Mouse (Mus musculus) fat pad, adult 2 months (tissue): ENCODE measurements around the gene Arl1.
"Not testable (repeated sequence)": the region's sequence is repeated elsewhere in the genome, so short reads cannot be mapped to it uniquely, and the experiment has no call there.

Source experiments
- DNase-seq: peaks from one replicate; pipeline ENCODE4 v3.0.0-alpha.2; 2011; ENCODE audit warnings: low read depth, low spot score; ENCODE audit errors: extremely low read depth

Arl1 gene

DNA sequence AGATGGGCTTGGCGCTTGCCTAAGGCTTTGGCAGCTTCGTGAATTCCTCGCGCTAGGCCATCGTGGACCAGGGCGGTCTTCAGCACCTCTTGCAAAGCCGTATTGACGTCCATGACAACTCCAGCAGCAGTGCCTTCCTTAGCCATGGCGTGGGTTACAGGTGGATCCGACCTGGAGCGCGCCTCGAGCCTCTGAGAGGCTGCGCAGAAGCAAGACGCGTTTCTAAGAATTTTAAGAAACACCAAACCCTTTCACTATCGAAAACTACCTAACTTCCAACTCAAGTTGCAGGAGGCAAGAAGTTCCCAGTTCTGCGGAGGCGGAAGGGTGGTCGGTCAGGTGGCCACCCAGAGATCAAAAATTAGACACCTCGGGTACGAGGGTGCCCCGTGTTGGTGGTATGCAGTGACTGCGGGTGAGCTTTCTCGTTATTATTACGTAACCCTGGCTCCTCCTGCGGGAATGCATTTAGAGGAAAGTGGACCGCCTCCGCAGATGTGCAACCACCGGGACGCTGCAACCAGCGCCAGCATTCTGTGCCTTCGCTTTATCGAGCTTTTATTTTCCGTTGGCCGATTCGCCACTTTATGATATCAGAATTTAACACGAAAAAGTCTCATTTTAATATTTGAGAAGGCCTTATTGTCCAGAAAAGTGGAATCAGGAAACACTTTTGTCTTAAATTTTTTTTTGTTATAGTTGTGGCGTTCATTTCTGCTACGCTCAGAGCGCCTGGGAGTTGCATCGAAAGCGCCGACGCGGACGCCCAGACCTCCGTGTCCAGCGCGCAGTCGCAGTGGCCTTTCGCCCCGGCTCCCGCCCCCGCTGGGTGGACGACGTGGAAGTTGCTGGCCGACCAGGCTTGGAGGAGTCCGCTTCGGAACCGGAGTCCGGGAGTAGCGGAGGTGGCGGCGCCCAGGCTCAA is at the start of gene Arl1:
Arl1 (plus strand) TSS at position 288 of the 925 bp plus-strand sequence.
- DNase-seq: peak; percentile 67

DNA sequence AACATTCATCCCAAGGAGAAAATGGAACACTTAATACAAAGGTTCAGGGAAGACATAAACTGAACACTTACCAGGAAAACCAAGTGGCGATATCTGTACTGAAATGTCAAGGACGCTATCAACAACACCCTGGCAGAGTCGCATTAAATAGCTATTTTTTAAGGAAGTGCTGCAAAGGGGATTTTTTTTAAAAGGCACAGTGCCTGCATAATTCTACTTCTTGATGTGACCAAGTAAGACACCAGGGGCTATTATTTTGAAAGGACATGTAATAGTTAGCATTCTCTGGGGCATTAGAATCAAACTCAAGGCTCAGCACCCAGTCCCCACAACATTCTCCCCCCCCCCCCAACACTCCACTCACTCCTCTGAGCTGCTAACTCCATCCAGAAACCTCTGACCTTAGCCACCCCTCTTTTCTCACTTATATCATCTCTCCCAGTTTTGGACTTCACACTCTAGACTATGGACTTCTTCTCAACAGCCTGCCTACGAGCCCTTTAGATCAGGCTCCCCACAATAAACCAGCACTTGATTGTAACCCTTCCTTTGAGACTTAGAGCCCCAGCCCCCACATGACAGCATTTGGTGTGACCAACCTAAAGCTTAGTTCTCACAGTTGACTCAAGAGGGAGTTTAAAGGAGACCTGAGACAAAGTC is 47.6 kb upstream of the Arl1 start:
- no peak for DNase-seq

DNA sequence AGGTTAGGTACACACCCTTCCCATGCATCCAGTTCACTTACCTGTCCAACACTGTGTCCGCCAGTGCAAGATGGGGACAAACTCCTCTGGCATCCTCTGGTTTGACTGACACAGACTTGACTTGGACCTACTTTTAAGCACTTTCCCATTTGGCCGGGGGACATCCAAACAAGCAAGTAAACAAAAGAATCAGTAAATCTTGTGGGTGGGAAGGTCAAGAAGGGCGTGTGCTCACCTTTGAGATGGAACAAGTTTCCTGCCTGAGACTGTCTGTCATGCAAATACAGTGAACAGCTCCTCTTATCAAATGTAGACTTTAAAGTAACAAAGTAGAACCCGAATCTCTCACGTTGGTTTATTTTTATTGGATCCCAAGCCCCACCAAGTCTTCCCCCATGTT is 45.7 kb upstream of the Arl1 start, which contains the start of gene Spic:
Spic (minus strand) TSS at position 91 of the 400 bp plus-strand sequence.
- no peak for DNase-seq

DNA sequence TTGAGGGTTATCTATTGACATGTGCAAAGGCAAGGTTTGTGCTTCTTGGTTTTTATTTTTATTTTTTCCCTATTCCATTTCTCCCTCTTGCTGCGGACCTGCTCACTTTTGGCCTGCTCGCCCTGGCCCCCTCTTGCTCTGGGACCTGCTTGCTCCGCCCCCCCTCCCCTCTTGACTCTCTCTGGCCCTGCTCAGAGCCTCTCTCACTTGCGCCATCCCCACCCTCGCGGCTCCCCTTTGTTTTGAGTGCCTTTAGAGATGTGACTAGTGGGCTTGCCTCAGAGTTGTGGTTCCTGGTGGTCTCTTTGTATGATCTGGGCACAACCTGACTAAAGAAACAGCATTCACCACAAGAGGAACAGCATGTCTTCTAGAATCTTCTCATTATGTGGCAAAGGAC is 29.7 kb upstream of the Arl1 start:
- no peak for DNase-seq

DNA sequence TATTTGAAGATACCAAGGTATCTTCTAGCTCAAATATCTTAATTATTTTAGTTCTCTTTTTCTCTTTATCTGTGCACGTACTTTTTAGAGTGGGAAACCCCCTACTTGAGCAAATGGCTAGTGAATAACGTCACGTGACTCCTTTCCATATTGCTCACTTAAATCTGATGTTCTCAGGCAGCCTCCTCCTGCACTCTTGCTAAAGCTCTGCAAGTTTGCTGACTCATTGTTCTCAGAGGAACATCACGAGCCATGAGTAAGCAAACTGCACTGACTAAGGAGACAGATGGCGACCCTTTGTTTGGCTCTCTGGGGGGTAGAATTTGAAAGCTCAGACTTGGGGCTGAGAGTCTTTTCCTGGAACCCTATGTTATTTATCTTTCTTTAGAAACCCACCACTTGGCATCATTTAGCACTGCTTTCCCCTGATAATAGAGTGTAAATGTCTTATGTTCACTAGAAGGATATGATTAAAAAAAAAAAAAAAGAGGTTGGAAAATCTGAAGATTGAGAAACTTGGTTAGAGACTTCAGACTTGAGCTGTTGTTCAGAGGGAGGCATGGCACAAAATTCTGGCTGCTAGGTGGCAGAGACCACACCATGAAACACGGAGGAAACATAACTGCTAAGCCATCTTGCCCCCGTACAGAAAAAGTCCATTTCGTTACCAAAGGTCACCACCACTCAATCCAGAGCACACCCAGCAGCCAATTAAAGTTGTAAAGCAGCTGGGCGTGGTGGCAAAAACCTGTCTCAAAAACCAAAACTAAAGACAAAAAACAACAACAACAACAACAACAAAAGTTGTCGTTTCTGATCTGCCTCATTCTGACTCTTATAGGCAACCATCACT is 21.8 kb upstream of the Arl1 start:
- no peak for DNase-seq

DNA sequence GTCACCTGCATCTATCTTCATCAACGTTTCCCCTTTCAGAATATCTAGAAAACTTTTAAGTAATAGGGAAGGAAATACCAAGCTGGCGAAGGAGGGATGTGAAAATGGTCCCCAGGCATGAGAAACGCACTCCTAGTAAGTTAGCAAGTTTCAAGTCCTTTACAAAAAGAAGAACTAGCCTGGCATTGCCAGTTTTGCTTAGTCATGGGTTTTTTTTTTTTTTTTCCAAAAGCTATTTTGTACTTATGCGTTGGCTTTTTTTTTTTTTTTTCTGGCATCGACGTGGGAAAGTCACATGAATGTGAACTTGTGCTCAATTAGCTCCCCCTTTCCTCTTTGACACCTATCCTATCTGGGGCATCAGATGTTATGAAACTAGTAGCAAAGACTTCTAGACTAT is 18.3 kb upstream of the Arl1 start:
- no peak for DNase-seq

DNA sequence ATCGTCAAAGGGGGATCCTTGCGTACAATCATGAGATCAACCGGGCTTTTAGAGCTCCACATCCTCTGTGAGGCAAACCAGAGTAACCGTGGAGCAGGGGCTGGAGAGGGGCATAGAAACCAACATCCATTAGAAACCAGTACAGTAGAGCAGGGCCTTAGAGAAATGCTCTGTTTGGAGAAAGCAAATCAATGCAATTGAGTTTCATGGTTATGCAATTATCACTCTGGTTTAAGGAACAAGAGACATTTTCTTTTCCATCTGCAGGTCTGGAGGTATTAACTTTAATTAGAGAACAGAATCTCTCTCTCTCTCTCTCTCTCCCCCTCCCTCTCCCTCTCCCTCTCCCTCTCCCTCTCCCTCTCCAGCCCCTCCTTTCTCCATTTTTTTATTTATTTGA is 15.9 kb upstream of the Arl1 start:
- no peak for DNase-seq

DNA sequence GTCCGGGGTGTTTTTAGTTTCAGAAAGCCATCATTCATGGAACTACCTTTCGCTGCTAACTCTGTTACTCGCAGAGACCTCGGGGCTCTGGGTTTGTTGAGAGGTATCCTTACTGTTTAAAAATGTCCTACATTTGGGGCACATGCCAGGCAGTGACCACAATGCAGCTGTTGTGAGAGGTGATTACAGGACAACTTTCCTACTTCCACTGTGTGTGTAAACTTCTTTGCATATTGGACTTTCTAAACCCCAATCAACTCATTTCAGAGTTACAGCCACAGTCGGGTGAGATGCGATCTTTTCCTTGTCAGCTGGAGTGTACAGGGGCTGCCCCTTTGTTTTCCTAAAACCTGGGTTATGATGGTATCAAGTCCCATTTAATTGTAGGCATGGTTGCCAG is 15.0 kb upstream of the Arl1 start:
- DNase-seq: no peak

DNA sequence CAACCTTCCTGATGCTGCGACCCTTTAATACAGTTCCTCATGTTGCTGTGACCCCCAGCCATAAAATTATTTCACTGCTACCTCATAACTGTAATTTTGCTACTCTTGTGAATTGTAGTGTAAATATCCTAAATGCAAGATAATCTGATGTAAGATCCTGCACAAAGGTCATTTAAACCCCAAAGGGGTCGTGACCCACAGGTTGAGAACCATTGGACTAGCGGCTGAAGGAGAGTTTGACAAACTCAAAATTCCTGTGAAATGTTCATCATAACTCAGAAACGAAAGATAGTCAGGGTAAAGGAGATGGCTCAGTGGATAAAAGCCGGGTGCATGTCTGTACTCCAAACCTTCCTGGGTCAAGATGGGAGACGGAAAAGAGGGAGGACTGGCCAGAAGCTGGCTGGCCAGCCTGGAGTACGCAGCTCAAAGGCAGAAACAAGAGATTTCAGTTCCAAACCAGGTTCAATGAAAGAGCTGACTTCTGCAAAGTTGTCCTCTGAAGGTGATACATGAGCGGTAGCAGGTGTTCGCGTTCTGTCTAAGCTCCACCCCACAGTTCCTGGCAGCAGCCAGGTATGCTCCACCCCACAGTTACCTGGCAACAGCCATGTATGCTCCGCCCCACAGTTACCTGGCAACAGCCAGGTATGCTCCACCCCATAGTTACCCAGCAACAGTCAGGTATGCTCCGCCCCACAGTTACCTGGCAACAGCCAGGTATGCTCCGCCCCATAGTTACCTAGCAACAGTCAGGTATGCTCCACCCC is 13.5 kb upstream of the Arl1 start:
- DNase-seq: no peak

DNA sequence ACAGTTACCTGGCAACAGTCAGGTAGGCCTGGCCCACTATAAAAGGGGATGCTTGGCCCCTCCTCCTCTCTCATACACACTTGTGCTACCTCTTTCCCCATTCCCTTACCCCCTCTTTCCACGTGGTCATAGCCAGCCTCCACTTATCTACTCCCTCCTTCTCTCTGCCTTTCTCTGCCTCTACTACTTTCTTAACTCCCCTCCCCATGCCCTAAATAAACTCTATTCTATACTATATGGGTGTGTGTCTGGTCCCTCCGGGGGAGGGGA is 13.0 kb upstream of the Arl1 start:
- no peak for DNase-seq

DNA sequence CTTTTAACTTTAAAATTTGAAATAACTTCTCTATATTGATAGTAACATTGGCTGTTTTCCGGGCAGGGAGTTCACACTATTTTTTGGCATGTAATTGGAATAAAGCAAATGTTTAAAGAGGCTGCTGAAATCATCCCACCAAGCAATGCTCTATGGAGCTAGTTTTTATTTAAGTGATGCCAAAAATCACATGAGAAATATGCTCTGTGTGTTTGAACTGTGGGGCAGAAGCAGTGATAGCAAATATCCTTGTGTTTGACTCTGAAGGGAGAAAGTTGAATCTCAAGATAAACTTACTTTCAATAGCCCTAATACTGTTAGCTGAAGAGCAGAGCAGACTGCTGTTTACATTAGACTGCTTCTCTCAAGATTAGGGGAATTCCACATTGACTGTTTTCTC is 11.0 kb upstream of the Arl1 start:
- DNase-seq: no peak

DNA sequence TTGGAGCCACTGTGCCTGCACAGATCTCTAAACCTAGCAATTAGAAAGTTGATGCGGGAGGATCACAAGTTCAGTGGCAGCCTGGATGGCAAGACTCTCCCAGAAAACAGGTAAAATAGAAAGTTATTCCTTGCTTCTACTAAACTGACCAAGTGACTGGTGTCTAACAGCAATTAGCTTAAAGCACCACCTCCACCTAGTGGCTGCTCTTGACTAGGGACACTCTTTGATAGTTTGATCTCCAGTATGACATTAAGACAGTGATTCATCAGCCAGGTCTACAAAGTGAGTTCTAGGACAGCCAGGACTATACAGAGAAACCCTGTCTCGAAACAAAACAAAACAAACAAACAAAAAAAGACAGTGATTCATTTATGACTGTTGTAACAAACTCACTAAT is 5.3 kb upstream of the Arl1 start:
- no peak for DNase-seq

DNA sequence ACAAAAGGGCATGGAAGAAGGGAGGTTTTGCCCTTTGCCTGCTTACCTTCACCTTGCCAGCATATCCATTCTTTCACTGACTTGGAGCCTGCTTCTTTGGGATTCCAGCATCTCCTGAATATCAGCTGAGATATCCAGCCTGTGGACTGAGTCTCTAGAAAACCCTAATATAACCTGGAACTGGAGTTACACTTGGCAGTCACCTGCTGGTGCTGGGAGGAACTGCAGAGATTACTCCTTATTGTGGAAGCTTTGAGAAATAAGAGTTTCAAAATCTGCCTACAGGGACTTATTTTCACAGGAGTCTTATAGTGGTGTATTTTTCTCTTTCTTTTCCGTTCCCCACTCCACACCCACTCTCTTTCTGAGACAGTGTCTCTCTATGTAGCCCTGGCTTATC is 3.5 kb upstream of the Arl1 start:
- DNase-seq: no peak

DNA sequence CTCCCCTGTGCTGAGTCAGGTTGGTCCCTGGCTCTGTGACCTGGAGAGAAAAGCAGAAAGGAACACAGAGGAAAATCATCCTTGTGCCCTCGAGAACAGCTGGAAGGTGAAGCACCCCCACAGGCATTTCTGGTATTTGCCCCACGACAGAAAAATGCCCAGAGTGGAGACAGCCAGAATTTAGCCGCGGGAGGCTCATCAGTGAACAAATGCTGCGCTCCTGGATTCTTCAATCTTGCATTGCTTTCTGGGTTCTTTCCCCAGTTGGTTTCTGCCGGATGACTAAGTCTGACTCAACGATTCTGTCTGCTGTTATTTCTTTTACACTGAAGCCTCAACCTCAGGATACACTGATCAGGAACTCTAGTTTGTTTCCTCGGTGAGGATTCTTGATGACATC is 2.5 kb upstream of the Arl1 start:
- DNase-seq: no peak

DNA sequence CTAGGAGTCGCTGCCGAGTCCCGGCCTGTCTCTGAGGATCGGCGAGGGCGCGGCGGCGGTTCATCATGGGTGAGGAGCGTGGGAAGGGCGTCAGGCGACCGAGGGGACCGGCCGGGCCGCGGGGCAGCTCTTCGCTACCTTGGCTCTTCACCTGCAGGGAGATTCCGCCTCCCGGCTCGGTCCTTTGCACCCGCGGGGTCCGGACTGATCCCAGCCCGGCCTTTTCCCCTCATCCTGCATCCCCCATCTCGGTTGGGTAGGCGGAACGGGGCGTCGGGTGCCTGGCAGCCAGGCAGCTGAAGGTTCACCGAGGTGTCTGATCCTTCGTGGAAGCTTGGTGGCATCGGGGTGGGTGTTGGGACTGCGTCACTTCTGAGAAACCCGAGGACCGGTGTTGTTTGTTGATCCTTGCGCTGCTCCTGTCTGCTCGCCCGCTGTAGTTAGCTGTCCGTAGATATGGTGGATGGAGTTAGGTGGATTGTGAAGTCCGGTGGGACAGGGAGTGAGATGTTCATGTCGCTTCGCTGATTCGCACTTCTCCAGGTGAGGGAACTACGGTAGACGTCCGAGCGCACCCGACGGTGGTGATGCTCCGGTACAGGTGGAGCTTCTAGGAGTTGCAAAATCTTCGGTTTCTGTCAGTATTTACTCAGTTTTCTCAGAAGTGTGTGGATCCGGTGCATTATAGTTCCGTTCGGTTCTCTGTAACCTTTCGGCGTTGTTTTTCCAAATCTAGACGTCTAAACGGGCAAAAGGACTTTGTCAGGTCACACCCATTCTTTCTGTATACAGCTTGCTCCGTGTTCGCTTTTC is 1.0 kb downstream of the Arl1 start:
- no peak for DNase-seq

DNA sequence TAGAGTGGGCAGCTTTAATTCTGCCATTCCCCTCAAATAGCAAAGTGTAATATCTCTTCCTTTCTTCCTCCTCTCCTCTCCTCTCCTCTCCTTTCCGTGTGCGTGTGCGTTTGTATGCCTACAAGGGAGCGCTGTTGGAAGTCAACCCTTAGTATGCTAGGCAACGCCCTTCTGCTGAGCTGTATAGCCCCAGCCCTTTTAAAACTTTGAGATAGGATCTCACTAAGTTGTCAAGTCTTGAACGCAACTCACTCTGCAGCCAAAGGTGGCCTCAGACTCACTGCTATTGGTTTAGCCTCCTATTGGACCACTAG is 1.6 kb downstream of the Arl1 start:
- no peak for DNase-seq

DNA sequence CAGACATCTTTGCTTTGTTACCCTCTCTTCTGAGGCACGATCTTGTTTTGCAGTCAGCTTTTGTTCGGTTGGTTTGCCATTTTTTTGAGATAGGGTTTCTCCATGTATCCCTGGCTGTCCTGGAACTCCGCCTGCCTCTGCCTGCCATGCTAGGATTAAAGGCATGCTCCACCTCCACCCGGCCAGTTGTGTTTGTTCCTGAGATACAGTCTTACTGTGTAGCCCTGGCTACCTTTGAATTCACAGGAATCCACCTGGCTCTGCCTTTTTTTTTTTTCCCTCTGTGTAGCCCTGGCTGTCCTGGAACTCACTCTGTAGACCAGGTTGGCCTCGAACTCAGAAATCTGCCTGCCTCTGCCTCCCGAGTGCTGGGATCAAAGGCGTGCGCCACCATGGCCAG is 8.4 kb downstream of the Arl1 start:
- DNase-seq: not testable (repeated sequence)

DNA sequence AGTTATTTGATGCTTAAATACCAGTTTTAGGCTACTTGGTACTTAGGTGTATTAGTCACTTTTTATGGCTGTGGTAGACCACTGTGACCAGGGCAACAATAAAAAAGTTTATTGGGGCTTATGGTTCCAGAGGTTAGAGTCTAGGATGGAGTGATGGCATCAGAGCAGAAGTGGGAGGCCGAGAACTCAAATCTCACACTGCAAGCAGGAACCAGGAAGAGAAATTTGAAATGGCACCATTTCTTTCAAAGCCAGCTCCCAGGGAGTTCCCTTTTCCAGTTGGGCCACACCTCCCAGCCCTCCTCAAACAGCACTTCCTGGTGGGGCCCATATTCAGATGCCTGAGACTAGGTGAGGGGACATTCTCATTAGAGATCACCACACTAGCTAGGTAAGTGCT is 9.2 kb downstream of the Arl1 start:
- DNase-seq: no peak

DNA sequence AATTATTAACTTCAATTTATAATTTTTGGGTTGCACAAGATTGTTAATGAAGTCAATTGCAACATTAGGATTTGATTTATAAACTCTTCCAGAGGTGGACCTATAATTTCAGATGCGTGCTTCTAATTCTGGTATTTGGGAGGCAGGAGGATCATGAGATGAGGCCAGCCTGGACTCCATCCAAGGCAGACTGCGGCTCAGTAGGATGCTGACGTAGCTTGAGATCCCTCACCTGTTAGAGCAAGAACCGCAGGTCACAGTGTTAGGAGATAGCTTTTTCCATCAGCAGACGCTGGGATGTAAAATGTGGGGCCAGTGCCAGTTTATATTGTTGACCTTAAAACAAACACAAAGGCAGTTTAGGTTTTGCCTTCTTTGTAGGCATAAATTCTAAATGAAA is 10.1 kb downstream of the Arl1 start:
- no peak for DNase-seq

DNA sequence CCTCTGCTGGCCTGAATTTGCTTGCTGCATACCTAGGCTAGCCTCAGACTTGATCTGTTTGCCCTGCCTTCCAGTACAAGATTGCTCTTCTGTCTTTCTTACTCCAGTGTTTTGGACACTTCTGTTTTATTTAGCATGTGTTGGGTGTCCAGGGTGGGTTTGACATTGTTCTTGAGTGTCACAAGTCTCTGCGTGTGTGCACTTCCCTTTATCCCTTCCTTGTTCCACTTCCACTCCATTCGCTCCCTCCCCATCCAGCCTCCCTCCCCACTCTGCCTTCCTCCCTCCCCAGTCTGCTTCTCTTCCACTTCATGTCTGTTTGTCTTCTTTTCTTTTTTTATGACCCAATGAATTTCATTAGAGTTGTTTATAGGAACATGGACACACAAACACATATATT is 10.8 kb downstream of the Arl1 start:
- DNase-seq: no peak
